Mouse (Mus musculus) bone marrow, adult 2 months (tissue): ENCODE data around the gene Cdhr3. TPM values are rescaled to one million over a fixed set of nuclear protein-coding genes. Genes with fewer than 3 reads are reported as not detected.

Experiments
- H3K27ac ChIP-seq: fragments of 200-500 bp; 2 replicates; pipeline ENCODE4 v1.5.1; 2012; ENCODE audit warnings: low read depth, mild to moderate bottlenecking, control low read depth, inconsistent platforms, low read length; ENCODE audit not compliant: control insufficient read depth, poor library complexity, insufficient read depth
- H3K4me1 ChIP-seq: fragments of 200-500 bp; 2 replicates; pipeline ENCODE4 v1.6.1; 2011; ENCODE audit warnings: low read length; ENCODE audit not compliant: control insufficient read depth, insufficient read depth
- H3K4me3 ChIP-seq: fragments of 200-500 bp; replicated peaks from 2 replicates; pipeline ENCODE3; 2011; ENCODE audit warnings: mild to moderate bottlenecking, low read depth, low read length, control low read depth; ENCODE audit not compliant: control insufficient read depth
- CTCF ChIP-seq: fragments of 200-500 bp; IDR thresholded peaks from 2 replicates; pipeline ENCODE4 v1.5.1; 2011; ENCODE audit warnings: low read length, control low read depth; ENCODE audit not compliant: control insufficient read depth, insufficient read depth
- POLR2A ChIP-seq: fragments of 200-500 bp; IDR thresholded peaks from 2 replicates; pipeline ENCODE4 v1.6.1; 2011; ENCODE audit warnings: low read depth, mild to moderate bottlenecking, control low read depth, low read length, borderline replicate concordance; ENCODE audit not compliant: control insufficient read depth
- WGBS: fragments of 180-500 bp; shearing (Covaris S2); methylation state at CpG from one replicate; pipeline ENCODE4 v1.1.7; 2018; 5-methylcytosine and 5-hydroxymethylcytosine counted together
- polyA plus RNA-seq: library from polyadenylated mRNA; stranded (reverse); fragments of >200 nt; gene quantifications from 2 replicates; pipeline ENCODE4 v1.2.4, GENCODE M21; 2011; ENCODE audit warnings: low replicate concordance; ENCODE audit not compliant: missing spikeins, insufficient read depth, insufficient read length

Gene Cdhr3
- polyA plus RNA-seq, 1 experiment = not detected

GRCm38 (mm10) chr12:32998766-32999165, 93.9 kb downstream of the Cdhr3 start:
- 14% methylated on average over 5 of the region's 5 CpGs for WGBS

GRCm38 (mm10) chr12:32995081-32995834, 97.4 kb downstream of the Cdhr3 start:
- Histone ChIP-seq H3K4me1 (no peaks in the 10 kb centered on the region; the same call in 1 of the 2 replicates), H3K4me3 (no peak overlapping the region), H3K27ac (no peak overlapping the region)
- 76% methylated on average over 4 of the region's 4 CpGs for WGBS
- TF ChIP-seq CTCF (no peak), POLR2A (no peak)

More at GRCm38 (mm10) chr12:32998766-32999165, 93.9 kb downstream of the Cdhr3 start:
- TF ChIP-seq CTCF = no peak
- no peak for TF ChIP-seq POLR2A
- Histone ChIP-seq H3K27ac (peak overlapping the region; percentile 65; the same call in 1 of the 2 replicates), H3K4me1 (no peaks in the 10 kb centered on the region; the same call in 1 of the 2 replicates), H3K4me3 (no peak overlapping the region)

DNA sequence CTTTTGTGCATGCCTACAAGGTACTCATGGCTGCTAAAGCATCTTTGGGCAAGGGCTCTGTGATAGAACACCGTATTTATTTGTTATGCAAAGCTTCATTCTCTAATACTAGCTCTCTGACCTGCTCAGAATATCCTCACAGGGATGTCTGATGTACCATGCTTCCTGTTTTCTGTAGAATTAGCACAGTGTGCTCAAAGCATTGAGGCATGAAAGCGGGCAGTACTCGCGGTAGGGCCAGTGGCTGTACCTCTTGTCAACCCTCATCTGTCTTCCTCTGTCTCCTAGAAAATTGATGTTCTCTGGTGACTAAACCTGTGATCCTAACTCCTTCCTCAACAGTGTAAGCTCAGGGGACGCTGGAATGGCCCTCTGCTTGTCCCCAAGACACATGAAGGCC, 98.6 kb downstream of the Cdhr3 start:
- TF ChIP-seq CTCF (no peak), POLR2A (no peak)
- Histone ChIP-seq H3K4me1 (no peaks in the 10 kb centered on the region; the same call in 1 of the 2 replicates), H3K27ac (no peak overlapping the region; the same call in 1 of the 2 replicates), H3K4me3 (no peak overlapping the region)
- WGBS = 66% methylated on average over 5 of the region's 5 CpGs

DNA sequence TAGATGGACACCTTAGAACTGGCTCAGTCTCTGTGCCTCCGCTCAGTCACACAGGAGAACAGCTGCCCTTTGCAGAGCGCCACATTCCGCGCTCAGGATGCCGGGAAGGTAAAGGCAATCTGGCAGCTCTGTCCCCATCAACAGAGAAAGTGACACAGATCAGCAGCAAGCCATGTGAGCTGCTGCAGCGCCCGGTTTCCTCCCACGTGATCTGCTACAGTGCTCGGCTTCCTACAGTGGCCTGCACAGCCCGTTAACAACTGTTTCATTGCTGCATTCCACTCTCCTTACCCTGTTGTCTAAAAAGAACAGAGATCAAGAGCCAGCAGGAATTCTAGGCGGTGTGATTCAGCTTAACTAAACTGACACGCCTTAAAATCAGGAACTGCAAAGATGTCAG, 102.9 kb downstream of the Cdhr3 start:
- Histone ChIP-seq H3K4me1 (no peaks in the 10 kb centered on the region; the same call in 1 of the 2 replicates), H3K4me3 (no peak overlapping the region), H3K27ac (no peak overlapping the region)
- TF ChIP-seq CTCF = no peak
- no peak for TF ChIP-seq POLR2A
- 72% methylated on average over 12 of the region's 12 CpGs for WGBS

DNA sequence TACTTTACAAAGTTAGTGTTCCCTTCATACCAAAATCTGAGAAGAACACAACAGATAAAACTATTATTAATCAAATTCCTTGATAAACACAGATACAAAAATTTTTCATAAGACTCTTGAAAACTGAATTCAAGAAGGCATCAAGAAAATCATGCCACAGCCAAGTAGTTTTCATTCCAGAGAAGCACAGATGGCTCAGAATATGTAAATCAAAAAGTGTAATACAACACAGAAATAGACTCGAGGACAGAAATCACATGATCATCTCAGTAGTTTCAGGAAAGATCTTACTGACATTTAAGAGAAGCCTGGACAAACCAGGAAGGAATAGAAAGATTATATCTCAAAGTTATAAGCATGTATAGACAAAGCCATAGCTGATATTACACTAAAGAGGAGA, 106.4 kb downstream of the Cdhr3 start:
- no peak overlapping the region for H3K27ac ChIP-seq
- TF ChIP-seq CTCF (no peak), POLR2A (no peak)
- whole genome bisulfite sequencing = 21% methylated on average over 1 of the region's 1 CpGs
- no peaks in the 10 kb centered on the region for H3K4me1 ChIP-seq
- no peak overlapping the region for H3K4me3 ChIP-seq

Other genes with a start within 250 kb of the Cdhr3 start
- gene Sypl, start 139.0 kb downstream of the Cdhr3 start, polyA plus RNA-seq = 8.8 and 25.4 TPM in 2 replicates
- 34.4 and 52.4 TPM in 2 replicates for gene Atxn7l1, start 54.8 kb upstream of the Cdhr3 start, polyA plus RNA-seq